Mouse (Mus musculus) retina, embryonic 14.5 days (tissue): Measurements from ENCODE around the gene Vmn1r197.
"Not testable (repeated sequence)": the region's sequence is repeated elsewhere in the genome, so short reads cannot be mapped to it uniquely, and the experiment has no call there.

Experiments
- DNase-seq: peaks from one replicate; pipeline ENCODE4 v3.0.0-alpha.2; 2015; ENCODE audit warnings: low spot score

The Vmn1r197 gene

DNA sequence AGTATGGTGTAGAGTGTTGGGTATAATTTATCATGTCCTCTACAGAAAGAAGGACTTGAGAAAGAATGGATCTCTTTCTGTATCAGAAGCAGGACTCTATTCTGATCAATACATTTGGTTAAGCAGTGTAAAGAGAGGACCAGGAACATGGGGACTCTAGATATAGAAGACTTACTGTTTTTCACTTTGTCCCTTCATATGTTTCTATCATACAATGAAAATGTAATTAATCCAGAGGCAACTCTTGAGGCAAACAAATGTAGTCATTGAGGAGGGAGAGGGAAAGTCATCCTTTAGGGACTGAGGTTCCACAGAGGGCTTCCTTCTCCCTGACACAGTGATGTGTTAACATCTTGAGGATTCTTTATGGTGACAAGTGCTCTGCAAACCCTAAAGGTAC lies at the start of gene Vmn1r197:
TSS of gene Vmn1r197 (plus strand) at position 301 of the 400 bp plus-strand sequence.
- no peak for DNase-seq

DNA sequence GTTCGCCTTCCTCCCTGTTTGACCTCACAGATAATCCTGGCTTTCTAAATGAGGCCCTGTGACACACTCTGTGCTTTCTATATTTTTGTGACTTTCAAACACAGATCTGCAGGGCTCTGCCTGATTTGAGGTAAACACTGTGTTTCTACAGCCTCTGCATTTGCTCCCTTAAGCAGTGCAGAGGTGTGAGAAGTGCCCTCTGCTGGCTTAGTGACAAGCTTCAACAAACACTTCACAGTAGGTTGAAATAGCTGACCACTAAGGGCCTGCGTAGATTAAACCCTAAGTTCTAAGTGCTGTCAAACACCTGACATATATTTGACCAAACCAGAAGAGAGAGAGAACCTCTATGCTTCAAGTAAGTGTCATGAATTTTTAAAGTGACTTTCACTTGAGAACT lies 39.8 kb upstream of the Vmn1r197 start:
- peak; percentile 5 for DNase-seq

GRCm38 (mm10) chr13:22289620-22290019 lies 34.8 kb upstream of the Vmn1r197 start, which contains the start of gene Vmn1r196:
Vmn1r196 (plus strand) TSS chr13:22289920.
- no peak for DNase-seq

GRCm38 (mm10) chr13:22308075-22308474 lies 16.3 kb upstream of the Vmn1r197 start:
- DNase-seq, result not testable (repeated sequence)

- DNase-seq, result no peak
These were observed 9.0 kb upstream of the Vmn1r197 start for GRCm38 (mm10) chr13:22315361-22315760.

DNA sequence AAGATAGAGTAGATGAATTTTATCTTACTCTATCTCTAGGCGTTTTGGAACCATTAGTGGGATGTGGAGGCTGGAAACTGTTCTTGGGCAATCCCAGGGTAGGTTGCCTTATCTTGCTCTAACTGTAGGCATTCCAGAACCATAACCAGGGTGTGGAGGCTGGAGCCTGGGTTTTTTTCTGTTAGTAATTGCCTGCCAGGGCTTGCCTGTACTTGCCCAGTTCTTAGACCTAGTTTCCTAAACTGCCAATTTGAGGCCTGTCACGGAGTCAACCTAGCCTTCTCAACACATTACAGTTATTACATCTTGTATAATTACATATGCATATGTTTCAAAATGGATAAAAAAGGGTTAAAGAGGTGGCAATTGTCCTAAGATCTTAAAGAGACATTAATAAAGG lies 7.0 kb upstream of the Vmn1r197 start:
- no peak for DNase-seq

DNA sequence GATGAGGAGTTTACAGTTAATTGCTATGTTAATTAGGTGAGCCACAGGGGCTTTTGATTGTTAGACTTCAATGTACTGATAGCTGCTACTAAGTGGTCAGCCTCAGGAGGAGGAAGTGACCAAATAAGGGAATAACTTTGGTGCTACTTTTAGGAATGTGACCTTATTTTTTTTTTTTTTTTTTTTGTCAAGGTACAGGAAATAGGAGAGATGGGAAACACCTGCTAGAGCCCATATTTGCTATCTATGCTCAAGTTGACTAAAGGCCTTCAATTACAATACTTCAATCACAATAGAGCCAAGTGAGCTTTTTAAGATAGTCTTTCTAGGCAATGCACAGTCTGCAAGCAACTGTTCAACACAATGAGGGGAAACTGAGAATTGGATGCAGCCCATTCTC lies 4.3 kb upstream of the Vmn1r197 start:
- no peak for DNase-seq

GRCm38 (mm10) chr13:22333269-22333668 lies 8.9 kb downstream of the Vmn1r197 start:
- DNase-seq, result no peak

- DNase-seq, result no peak
These were observed 11.2 kb downstream of the Vmn1r197 start for GRCm38 (mm10) chr13:22335565-22335964.

DNA sequence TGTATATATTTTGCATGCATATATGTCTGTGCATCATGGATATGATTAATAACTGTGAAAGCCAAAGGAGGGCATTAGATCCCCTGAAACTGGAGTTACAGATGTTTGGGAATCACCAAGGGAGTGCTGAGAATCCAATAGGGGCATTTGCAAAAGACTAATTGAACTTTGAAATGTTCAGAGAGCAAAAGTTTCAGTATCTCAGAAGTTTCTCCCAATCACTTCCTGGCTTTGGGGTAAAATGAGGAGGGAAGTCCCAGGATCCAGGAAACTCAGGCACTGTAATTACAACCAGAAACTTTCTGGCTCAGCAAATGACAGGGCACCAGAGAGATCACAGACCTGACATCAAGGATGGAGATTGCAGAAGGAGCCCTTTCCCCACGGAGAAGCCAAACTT lies 25.7 kb downstream of the Vmn1r197 start, which contains the start of gene Vmn1r198:
TSS of gene Vmn1r198 (plus strand) at position 301 of the 400 bp plus-strand sequence.
- DNase-seq, result no peak

DNA sequence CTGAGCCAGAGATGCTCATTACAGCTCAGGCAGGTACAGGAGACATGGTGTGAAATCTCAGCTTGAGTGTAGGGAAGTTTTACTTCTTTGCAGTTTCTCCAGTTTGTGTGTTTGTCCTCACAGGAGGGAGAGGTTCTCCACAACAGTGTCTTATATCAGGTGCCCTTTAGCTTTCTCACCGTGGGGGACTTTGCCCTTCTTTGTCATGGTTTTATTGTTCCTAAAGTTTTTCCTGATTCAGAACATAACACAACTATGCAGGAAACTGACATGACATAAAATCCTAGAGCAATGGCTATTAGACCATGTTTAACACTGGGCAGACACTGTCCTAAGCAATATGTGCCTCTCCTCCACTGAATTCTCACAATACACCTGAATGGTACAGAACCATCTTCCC lies 26.4 kb downstream of the Vmn1r197 start:
- DNase-seq, result no peak

DNA sequence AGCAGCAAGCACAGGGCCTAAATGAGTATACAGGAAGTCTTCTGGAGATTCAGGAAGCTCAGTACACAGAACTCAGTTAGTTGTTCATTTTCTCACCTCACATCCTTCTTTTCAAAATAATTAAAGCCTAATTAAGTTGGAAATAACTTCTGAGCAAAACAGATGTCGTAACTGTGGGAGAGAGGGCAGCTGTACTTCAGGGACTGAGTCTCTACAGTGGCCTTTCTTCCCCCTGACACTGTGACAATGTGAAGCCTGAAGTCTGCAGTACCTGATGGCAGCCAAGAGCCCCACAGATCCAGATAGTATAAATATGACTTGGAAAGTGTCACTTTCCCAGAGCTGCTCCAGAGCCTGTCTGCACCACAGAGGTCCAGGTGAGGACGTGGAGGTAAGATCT lies 55.1 kb downstream of the Vmn1r197 start, which contains the start of gene Vmn1r199:
TSS of gene Vmn1r199 (plus strand) at position 301 of the 400 bp plus-strand sequence.
- DNase-seq, result no peak

DNA sequence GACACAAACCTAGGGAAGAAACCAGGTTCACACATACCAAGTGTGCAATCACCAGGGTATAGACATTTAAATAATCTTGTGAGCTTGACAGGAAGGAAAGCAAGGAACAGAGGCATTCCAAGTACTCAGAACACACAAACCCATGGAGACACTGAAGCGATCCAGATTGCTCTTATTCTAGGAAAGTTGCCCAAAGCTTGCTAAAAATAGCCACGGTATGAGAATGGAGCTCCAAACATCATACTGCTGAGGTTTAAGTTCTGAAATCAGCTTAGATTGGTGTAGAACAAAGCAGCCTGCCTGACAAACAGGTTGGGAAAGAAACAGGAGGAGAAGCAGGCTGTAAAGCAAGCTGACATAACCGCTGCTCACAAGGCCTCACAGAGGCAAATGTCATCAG lies 56.7 kb downstream of the Vmn1r197 start:
- not testable (repeated sequence) for DNase-seq
